Mouse (Mus musculus) lung, postnatal 10 days (tissue): ENCODE measurements around the gene Cmc1.

Source experiments
- DNase-seq: peaks from one replicate; pipeline ENCODE4 v3.0.0; 2021

Gene Cmc1

DNA sequence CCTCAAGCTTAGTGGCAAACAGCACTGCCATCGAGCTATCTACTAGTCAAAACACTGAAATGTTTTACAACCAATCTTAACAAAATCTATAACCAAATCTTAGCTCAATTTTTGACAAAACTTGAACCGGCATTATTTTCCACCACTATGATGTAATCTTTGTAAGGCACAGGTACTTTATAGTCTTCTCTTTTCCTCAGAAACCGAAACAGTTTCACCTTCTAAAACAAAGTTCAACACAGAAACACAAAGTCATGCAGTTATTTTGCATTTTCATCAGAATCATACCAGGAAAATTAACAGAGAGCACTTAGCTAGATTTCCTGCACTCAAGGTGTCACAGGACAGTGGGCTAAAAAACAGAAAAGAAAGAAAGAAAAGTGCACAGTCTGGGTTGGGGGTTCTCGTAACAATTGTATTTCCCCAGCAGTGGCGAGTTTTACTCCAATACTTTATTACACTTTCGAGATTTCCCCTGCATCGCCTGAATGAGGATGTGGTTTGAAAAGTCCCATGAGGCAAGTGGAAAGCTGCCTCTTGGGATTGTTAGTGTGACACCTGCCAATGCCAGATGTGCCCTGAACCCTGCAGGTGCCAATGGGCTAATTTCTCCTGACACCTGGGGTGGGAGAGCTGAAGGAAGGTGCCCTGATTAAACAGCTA lies 40.1 kb downstream of the Cmc1 start:
- no peak for DNase-seq

DNA sequence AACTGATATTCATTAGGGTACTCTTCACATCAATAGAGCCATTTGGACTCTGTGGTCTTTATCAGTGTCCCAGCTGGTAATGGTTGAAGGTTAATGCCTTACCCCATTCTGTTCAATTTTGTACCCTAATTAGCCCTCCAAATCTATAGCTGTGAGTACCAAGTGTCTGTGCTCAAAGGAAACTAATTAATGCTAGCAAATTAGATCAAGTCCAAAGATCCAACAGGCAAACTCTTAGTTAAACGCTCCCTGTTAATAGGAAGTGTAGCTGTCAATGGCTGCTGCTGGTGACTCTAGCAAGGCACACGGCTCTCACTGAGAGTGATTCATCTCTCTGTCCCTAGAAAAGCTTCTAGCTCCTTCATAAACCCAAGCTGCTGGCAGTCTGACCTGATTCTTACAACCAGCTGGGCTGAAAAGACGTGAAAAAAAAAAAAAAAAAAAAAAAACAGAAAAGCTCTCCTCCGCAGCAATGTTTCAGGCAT lies 41.4 kb downstream of the Cmc1 start:
- no peak for DNase-seq

DNA sequence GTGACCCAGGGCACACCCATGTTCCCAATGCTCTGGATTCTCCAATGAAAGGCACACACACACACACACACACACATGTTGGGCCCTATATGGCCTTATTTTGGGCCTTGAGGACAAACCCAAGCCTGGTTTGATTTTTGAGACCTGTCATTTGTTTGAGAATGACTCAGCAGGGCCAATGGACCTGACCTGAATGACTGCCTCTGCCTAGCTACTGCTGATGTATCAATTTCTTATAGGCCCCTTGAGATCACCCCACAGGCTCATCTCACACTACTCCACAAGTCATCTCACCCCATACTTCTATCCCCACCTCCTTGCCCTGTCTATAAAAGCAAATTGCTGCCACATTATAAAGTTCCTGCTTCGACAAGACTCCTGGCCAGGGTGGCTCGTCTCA lies 48.2 kb downstream of the Cmc1 start:
- no peak for DNase-seq

DNA sequence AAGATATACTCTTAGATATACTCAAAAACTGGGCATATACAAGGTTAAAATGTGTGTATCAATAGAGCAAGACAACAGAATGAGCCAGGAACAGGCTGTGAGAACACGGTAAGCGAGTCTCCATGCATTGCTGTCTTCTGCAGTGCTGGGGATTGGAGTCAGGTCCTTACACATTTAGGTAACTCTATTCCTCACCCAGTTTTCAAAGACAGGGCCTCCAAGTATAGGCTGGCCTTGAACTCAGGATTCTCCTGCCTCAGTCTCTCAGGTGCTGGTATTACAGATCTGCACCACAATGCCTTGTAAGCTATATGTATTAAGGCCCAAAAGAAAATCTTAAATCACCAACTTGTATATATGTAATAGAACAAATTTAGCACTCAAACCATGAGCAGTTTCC lies 49.5 kb downstream of the Cmc1 start:
- no peak for DNase-seq

DNA sequence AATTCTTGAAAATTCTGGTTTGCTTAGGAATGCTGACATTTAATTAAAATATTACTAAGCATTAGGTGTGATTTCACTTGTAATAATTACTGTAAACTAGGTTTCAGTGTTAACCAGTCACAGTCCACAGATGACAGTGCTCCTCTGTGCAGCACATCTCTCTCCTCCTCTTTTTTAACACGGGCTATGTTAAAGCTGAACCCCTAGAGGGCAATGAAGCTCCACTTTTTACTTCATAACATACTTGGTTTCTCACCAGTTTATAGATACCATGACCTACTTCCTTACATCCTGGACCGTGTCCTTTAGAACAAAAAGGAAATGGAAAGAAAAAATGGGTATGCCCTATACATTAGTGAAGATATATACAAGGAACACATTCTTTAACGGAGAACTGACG lies 50.6 kb downstream of the Cmc1 start:
- peak; percentile 18 for DNase-seq

DNA sequence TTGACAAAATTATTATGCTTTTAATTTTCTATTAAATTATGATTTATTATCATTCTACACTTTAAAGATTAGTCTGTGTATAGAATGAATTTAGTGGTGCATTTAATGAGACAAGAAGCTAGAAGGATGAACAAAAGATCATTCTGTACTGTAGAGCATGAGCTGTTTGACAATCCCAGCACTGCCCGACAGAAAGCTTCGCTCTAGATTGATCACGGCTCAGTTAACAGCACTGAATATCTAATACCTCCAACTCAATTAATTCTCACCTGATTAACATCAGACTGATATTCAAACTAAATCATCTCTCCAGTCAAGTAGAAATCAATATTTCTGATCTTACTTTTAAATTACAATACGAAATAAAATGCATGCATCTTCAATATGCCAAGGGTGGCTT lies 66.1 kb downstream of the Cmc1 start:
- DNase-seq, result no peak

DNA sequence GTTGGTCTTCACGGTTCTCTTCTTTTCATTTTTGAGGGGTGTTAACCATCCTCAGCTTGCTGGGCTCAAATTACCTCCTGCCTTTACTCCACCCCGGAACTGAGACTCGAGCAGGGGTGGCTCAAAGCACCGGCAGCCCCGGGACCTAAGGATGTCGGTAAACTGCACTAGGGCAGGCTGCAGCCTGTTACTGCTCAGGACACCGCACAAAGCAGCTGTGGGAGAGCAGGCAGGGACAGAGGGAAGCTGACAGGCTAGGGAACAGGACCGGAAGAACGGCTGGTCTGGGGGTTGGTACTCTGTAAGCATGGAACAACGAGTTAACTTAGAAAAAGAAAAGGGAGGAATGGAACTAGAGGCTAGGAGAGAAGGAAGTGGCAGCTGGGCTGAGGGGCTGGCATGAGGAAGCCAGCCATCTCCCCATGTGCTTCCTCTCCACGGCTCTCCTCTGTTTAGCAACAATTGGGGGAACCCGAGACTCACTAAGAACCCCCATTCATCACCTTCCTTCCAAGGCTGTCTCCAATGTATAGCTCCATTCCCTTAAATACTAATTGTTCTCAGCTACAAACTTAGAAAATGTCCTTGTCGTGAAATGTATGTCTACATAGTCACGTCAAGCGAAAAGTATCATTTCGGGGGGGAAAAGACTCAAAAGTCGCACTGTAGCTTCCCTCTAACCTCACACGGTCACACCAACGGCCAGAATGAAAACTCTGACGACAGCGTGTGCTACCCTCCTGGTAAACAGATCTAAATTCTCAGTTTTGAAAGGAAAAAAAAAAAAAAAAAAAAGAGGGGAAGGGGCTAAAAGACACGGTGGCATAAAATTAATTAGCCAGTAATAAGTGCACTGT lies 67.2 kb downstream of the Cmc1 start:
- DNase-seq, result no peak

DNA sequence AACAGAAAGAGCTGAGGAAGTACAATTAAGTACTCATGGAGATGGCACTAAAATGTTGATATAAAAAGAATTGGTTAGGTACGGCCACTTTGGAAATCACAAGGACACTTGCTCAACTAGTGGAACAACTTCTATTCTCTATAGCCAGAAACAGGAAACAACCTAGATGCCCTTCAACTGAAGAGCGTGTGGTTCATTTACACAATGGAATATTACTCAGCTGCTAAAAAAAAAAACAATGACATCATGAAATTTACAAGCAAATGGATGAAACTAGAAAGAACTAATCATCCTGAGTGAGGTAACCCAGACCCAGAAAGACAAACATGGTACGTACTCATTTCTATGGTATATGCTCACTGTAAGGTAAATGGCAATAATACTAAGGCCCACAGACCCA lies 76.6 kb downstream of the Cmc1 start:
- DNase-seq, result no peak

DNA sequence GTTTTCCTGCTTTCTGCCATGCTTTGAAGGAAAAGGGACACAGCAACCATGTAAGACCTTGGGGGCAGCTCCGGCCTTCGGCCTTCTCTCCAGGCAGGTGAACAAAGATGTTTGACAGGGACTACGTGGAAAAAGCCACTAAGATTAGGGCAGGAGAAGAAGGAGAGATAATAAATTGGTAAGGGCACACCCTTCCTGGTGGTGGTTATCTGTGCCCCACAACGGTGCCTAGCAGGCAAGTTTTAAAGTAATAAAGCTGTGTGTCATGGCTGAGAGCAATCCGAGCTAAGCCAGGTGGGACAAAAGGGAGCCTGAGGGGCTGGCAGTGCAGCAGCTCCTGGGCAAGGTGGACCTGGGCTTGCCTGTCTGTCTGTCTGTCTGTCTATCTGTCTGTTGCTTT lies 77.9 kb downstream of the Cmc1 start:
- DNase-seq, result no peak

DNA sequence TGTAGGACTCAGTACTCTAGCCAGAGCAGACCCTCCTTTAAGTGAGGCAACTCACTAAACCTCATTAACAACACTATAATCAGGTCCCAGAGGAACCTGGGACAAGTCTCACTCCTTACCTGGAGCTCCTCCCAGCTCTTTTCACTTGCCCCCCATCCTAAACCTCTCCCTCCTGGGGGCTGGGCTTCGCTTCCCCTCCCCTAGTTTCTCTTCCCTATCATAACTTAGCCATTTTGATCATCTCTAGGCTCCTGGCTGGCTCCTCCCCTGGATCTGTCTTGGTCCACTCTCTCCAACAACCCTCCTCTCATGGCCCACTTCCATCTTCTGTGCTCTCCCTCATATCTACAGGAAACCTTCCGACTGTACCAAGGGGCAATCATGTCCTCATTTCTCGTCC lies 78.6 kb downstream of the Cmc1 start:
- no peak for DNase-seq

DNA sequence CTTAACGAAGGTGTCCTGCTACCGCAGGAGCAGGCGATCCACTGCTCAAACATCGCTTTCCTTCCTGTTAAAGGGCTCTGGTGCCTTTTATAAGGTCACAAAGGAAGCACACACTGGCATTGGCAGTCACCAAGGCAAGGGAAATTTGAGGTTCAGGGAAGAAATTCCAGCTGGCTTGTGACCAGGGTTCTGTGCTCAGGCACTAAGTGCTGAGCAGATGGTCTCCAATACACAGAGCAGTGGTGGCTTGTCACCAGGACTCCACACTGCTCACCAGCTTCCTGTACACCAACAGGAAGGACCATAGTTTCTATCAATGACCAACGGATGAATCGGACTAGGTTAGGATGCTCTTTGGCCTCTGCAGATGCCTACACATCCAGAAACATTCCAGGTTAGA lies 79.5 kb downstream of the Cmc1 start:
- DNase-seq, result no peak

DNA sequence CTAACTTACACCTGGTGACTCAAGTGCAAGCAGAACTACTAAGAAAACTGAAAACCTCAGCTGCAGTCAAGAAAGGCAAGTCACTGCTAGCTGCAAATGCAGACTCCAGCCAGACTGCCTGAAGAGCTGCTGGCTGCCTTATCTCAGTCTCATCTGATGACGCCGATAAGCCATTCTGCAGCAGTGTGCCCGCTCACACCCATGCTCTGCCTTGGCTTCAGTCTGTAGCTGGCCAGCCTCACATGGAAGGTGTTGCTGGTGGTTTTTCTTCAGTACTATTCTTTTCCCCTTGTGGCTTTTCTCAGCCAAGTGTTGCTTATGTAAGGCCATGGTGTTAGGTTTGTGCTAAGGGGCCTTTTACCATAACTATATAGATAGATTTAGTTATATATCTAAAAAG lies 90.9 kb downstream of the Cmc1 start:
- no peak for DNase-seq

DNA sequence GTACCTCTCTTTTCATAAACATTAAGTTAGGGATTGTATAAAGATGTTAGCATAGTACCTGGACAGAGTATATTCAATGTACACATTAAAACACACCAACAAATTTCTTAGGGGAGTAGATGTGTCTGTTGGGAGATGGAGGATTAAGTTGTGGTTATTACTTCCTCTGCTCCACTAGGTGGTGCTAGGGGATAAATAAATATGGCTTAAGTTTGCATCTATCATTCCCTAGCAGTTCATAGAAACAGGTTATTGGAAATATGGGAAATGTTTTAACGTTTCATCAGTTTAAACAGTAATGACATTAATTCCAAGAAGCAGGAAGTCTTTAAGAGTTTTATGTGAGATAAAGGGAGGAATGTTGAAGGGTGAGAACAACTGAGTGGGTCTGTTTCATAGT lies 96.7 kb downstream of the Cmc1 start:
- DNase-seq, result no peak

DNA sequence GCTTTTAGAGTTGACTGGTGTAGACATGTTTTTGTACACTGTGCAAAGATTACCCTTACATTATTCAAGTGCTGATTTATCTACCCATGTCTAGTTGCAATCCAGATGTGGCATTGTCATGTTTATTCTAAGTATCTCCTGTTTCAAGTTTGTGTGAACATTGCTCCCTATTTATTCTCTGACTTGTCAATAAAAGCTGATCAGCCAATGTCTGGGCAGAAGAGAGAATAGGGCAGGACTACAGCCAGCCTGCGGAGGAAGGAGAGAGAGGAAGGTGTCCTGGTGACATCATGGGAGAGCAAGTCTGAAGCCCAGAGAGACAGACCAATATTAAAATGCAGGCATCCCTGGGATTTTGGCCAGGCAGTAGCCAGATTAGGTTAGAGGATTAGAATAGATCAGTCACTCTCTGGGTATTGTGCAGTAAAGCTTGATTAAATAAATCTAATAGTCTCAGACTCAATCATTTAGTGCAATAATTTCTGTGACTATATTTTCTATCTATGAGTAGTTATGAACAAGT lies 104.9 kb downstream of the Cmc1 start:
- DNase-seq, result no peak

DNA sequence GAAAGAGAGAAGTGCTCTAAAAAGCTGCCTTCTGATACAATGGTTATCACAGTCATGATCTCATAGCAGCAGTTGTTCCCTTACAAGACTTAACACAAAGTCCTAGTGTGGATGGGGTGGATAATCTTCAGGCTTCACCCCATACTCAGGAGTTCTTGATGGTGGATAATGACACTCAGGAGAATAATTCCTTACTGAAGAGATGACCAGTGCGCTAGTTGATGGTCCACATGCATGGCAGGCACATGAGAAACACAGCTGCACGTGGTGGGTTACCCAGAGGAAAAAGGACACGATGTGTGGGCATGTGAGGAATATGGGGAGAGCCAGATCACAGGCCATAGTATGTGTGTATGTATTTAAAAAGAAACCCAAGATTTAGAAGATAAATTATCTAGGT lies 106.4 kb downstream of the Cmc1 start:
- DNase-seq, result no peak

DNA sequence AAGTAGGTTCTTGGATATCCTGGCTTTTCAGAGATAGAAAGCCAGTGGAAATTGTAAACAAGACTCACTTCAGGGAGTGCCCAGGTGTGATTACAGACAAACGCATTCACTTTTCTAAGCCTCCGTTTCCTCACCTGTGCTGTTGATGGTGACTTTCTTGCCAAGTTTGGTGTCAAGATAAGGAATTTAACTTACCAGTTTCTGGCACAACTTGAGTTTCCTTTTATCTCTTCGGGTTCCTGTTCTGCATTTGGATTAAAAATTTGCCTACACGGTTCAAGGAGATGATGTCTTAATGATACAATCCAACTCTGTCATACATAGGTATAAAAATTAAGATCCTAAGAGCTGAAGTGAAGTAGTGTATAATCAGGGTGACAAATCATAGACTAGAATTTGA lies 107.2 kb downstream of the Cmc1 start:
- DNase-seq, result no peak

DNA sequence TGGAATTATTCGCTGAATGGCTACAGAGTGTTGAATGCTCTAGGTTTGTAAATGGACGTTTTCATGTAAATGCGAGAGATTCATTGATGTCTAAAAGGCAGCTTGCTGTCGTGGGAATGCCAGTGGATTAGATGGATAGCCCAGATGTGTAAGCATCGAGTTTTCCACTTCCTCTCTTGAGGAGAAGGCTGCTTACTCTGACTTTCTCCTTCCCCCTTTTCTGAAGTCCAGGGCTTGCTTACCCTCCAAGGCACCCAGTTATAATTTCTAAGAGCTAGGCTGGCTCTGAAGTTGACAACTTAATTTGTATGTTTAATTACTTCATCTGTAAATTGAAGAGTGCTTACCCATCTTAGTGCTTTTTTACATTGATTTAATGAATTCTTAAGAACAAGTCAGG lies 108.3 kb downstream of the Cmc1 start:
- no peak for DNase-seq

DNA sequence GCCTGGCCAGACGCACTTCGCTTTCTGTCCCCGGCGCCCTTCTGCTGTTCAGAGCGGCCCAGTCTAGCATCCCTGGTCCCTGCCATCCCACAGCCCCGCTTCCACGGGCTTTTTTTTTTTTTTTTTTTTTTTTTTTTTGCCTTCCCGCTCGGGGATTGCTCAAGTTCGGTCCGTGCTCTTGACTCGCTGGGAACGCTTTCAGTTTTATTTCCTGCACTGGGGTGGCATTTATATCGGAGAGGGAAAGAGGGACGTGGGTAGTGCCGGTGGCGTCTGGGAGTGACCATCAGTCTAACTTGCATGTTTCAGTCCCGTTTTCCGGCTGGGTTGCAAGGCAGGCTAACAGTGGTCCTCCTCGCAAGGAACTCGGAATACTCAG lies 109.0 kb downstream of the Cmc1 start:
- DNase-seq, result peak; percentile 52

DNA sequence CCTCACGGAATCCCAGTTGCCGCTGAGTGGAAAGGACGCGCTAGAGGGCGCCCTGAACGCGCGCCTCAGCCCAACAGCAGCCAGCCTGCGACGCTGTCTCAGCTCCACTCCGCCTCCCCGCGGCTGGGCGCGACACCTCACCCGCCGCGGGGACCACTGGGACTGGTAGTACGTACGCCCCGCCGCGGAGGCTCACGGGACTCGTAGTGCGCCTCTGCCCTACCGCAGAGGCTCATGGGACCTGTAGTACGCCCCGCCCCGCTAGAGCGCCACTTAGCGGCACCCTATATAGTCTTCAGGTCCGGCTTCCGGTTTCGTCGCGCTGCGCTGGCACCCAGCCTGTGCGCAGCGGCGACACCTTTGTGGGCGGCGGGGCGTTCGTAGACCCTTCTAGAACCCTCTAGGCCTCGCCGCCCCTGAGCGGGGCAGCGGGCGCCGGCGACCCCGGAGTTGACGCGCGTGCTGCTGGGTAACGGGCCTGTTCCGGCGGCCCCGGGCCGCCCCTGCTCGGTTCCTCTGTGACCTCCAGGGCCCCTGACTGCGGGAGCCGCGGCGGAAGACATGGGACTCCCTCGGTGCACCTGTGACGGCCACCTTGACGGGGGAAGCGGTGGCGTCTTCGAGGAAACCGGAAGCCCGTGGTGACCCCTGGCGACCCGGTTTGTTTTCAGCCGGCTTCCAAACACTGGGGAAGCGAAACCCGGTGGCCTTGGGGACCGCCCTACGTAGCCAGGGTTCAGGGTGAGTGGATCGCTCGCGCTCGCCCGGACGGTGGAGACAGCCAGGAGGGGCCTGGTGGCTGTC lies 109.6 kb downstream of the Cmc1 start, which contains the start of gene Azi2:
Gene Azi2 (plus strand): TSS at position 282 of the 804 bp plus-strand sequence.
- peak; percentile 99 for DNase-seq

DNA sequence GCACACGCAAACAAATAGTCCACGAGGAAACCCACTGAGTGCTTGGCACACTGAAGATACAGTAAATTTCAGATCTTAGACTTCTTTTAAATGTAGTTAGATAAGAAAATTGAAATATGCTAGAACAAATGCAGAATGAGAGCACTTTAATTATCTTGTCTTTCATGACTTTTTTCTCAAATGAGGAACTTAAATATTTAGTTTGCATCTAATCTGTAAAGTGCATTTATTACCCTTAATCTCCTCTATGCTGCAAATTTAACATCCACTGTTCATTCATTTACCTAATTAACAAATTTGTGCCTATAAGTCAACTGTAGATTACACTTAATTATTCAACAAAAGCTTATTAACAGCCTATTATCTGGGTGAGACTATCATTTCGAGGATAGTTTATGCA lies 115.0 kb downstream of the Cmc1 start:
- DNase-seq, result no peak

DNA sequence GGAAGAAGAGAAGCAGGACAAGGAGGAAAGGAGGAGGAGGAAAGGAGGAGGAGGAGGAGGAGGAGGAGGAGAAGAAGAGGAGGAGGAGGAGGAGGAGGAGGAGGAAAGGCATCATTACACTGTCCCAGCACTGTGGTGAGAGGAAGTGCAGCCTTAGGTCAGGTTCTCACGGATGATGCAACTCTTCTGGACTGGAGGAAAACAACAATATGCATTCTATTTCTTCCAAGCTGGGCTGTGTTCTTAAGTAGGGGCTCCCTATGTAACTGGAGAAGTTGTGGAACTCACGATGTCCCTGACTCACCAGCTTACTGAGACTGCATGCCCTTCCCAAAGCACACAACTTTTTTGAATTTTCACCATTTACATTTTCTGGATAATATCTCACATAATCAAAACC lies 118.3 kb downstream of the Cmc1 start:
- no peak for DNase-seq

DNA sequence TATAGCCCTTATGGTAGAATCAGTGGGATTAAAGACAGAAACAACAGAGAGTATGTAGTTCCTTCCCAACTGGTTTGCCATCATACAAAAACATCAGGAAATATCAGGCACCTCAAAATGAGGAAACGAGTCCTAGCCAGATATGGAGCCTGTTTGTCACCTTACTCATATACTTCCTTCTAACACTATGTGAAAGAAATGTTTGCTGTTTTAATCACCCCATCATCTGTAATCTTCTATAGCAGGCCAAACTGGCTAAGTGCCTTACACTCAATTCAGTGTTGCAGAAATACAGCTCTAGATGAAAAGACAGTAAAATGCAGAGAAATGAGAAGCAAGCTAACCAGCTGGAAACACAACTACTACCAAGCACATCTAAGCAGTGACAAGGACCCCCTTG lies 119.7 kb downstream of the Cmc1 start:
- no peak for DNase-seq

DNA sequence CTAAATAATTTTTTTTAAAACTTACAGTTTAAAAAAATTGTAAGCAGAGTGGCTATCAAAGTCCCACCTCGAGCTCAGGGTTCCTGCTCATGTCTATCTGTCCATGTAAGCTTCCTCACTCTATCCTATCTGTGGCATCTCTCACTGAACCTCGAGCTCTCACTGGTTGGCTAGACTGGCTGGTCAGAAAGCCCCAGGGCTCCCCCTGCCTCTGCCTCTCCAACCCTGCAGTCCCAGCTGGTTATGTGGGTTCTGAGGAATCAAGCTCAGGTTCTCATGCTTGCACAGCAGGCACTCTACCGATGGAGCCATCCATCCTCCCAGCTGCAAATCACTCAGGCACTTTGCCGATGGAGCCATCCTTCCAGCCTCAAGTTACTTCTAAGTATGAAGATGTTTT lies 120.5 kb downstream of the Cmc1 start:
- no peak for DNase-seq
